Mouse (Mus musculus) cerebellum, adult 2 months (tissue): Measurements from ENCODE around the gene Cacna1s.

Experiments
- CTCF ChIP-seq: fragments of 200-500 bp; IDR thresholded peaks from 2 replicates; pipeline ENCODE4 v1.5.1; 2011; ENCODE audit warnings: low read depth, mild to moderate bottlenecking, control low read depth, low read length, moderate library complexity, borderline replicate concordance; ENCODE audit not compliant: insufficient read depth
- POLR2A ChIP-seq: fragments of 200-500 bp; IDR thresholded peaks from 2 replicates; pipeline ENCODE4 v1.6.1; 2011; ENCODE audit warnings: low read length, control low read depth, borderline replicate concordance; ENCODE audit not compliant: insufficient read depth

DNA sequence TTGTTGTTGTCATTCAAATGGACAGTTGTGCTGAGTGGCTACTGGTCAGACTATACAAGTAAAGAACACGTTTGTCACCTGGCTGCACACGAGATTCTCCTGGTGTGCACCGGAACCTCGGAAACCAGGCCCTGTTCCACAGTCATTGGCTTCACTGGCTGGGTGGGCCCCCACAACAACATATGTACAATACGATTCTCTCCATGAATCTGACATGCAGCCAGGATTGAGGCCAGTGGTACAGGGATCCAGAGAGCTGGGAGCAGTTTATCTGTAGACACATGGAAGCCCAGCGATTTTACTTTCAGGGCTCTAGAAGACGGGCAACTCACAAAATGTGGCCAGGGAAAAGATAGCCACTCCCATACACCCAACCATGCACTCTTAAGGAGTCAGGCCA is 51.1 kb downstream of the Cacna1s start:
- TF ChIP-seq CTCF (no peak), POLR2A (no peak)
